Mouse (Mus musculus) kidney, adult 2 months (tissue): ENCODE measurements around the gene Tas2r144.

ENCODE experiments used
- CTCF ChIP-seq: fragments of 200-500 bp; conservative IDR thresholded peaks from 2 replicates; pipeline ENCODE4 v1.5.1; 2011; ENCODE audit warnings: low read depth, mild to moderate bottlenecking, control low read depth, low read length, moderate library complexity, mixed read lengths; ENCODE audit not compliant: insufficient read depth, insufficient read length
- POLR2A ChIP-seq: fragments of 200-500 bp; IDR thresholded peaks from one replicate; pipeline ENCODE4 v1.6.1; 2011; ENCODE audit warnings: low read depth, low read length, control low read depth

DNA sequence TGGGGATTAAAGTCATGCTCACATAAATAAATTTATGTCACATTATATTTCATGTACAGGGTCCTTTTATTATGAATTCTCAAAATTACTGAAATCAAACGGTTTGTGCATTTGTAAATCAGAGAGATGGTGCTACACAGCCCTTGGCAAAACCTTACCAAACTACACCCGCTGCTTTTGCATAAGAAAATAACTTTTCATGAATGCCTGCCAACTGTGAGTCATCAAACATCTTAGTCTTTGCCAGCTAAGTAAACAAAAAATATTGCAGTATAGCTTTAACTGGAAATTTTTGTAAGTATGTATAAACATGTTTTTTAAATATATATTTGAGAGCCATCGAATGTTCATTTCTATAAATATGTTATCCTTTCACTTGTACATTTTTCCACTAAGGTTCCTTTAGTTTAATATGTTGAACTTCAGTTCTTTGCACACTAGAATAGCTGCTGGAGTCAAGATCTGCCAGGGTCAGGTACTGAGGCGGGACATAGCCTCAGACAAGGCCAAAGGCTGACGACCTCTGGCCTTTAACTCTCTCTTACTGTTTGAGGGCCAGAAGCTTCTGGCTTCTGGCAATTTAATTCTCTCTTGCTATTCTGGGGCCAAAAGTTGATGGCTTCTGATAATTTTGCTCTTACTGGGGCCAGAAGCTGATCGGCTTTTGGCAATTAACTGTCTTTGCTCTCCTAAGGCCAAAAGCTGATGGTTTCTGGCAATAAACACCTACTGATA lies 26.4 kb downstream of the Tas2r144 start:
- no peak for TF ChIP-seq CTCF
- no peak for TF ChIP-seq POLR2A
